Mouse (Mus musculus) ES-Bruce4 (cell line): ENCODE measurements around the gene Eps15.

ENCODE experiments used
- CTCF ChIP-seq: IDR thresholded peaks from one replicate; pipeline ENCODE4 v1.8.1; 2011; ENCODE audit warnings: low read depth, low read length
- EP300 ChIP-seq: IDR thresholded peaks from 2 replicates; pipeline ENCODE4 v1.6.1; 2011; ENCODE audit warnings: low read depth, low read length; ENCODE audit not compliant: insufficient read depth
- POLR2A ChIP-seq: IDR thresholded peaks from one replicate; pipeline ENCODE4 v1.8.1; 2011; ENCODE audit warnings: low read length; ENCODE audit not compliant: insufficient read depth

DNA sequence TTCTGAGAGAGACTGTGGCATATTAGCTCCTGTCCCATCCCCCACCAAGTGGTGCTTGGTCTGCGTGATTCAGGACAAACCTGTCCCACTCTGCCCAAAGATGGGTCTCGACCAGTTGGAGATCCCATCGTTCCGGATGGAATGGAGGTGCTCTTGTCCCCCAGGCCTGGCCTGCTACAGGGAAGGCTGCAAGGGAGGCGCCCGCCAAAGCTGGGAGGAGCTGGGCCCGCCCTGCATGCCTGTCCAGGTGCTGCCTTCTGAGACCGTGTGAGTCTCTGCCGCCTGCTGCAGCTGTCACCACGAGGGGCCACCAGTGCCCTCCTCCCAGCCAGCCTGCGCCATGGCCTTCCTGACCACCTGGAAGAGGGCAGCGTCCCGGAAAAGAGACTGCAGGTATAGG lies 113.8 kb downstream of the Eps15 start:
- TF ChIP-seq CTCF (no peak), POLR2A (no peak), EP300 (no peak)
